In genomic region chr13:117838264-117838663, GRCm38 (mm10) we compare ENCODE assay signal across 25 mouse cellular contexts.
DNase-seq lines count a peak whose midpoint lies in the region; ATAC-seq and TF ChIP-seq lines count a peak whose summit lies in the region.
"Had no signal": no experiment of that assay in that cellular context is flagged by ENCODE, and none has a peak within 500 bp of the region (broad histone marks: within the 10 kb centered on the region; RNA-seq: fewer than 3 reads in every experiment).

No protein-coding gene starts in this region.

- dilution Hi-C loops in CH12.LX (cut with MboI; ENCODE audit: extremely low pct_ligation_motif_present, extremely low pct_unique_long_range_greater_than_20kb, low sequenced_read_pairs) = no loop called here

- TF ChIP-seq POLR2A in CH12.LX (IDR thresholded peaks at IDR 0.05; ENCODE audit: low read depth, low read length) = no peak
- no peak for TF ChIP-seq POLR2A in lung, adult 2 months (IDR thresholded peaks at IDR 0.05; ENCODE audit: borderline replicate concordance, extremely low read depth, low read depth, low read length)

- intact Hi-C loops in heart, postnatal 36 days (cut with DNase I) = no loop called here

- H3K79me2 ChIP-seq in CH12.LX (replicated peaks; ENCODE audit: control insufficient read depth, extremely low read depth, insufficient read depth, poor library complexity, severe bottlenecking) = no peaks in the 10 kb centered on the region

- H3K36me3 ChIP-seq in CH12.LX (replicated peaks in 1 of 2; ENCODE audit: control insufficient read depth in 1 of 2, insufficient read depth in 1 of 2, low read length in 1 of 2) = no peaks in the 10 kb centered on the region
- H3K36me3 ChIP-seq in intestine, embryonic 16.5 days (ENCODE audit: control insufficient read depth, insufficient read depth, low read length) = no peaks in the 10 kb centered on the region
- H3K36me3 ChIP-seq: embryonic facial prominence, embryonic 12.5 days; embryonic facial prominence, embryonic 15.5 days; G1E; heart, embryonic 12.5 days; heart, embryonic 15.5 days; hindbrain, embryonic 15.5 days had no signal

- no peak overlapping the region for H3K4me3 ChIP-seq in CH12.LX (replicated peaks in 1 of 3; ENCODE audit: low read depth in 2 of 3, low read length in 2 of 3, poor library complexity in 1 of 3)
- H3K4me3 ChIP-seq in intestine, embryonic 16.5 days (ENCODE audit: low read length) = no peak overlapping the region
- H3K4me3 ChIP-seq in lung, adult 2 months (replicated peaks; ENCODE audit: extremely low read depth, low read depth, low read length) = no peak overlapping the region
- H3K4me3 ChIP-seq: embryonic facial prominence, embryonic 12.5 days; embryonic facial prominence, embryonic 15.5 days; gastrocnemius, adult 2 months; heart, embryonic 12.5 days; heart, embryonic 15.5 days; hindbrain, embryonic 15.5 days had no signal

- DNase-seq in A20 (ENCODE audit: low read depth, low spot score) = peak; percentile 36
- DNase-seq in CH12.LX (ENCODE audit: extremely low read depth) = peak; percentile 35
- DNase-seq in lung, adult 2 months = no peak
- DNase-seq in heart, postnatal 36 days = no peak
- DNase-seq: adrenal gland, postnatal 10 days; adrenal gland, postnatal 36 days; cerebellum, adult 18-20 months; cerebellum, adult 9-10 months; cerebellum, postnatal 14 days; forebrain, postnatal 0 days; gastrocnemius, adult 2 months; gastrocnemius, postnatal 14 days; heart, adult 18-20 months; heart, postnatal 10 days; heart, postnatal 4 days had no signal

- ATAC-seq in megakaryocyte, adult 5-6 weeks (ENCODE audit: poor library complexity, severe bottlenecking) = peak; percentile 56
- no peak for ATAC-seq in intestine, embryonic 16.5 days
- ATAC-seq: forebrain, embryonic 14.5 days; forebrain, postnatal 0 days; Patski had no signal

- peaks cover 3% of the 10 kb centered on the region for H3K9me3 ChIP-seq in CH12.LX (replicated peaks; ENCODE audit: low read length)
- H3K9me3 ChIP-seq in intestine, embryonic 16.5 days (ENCODE audit: control insufficient read depth, low read length) = no peaks in the 10 kb centered on the region
- H3K9me3 ChIP-seq: embryonic facial prominence, embryonic 12.5 days; embryonic facial prominence, embryonic 15.5 days; G1E; heart, embryonic 12.5 days; heart, embryonic 15.5 days; hindbrain, embryonic 15.5 days had no signal

- in situ Hi-C loops in CH12.LX (cut with MboI; ENCODE audit: low pct_ligation_motif_present, low pct_unique_long_range_greater_than_20kb, low sequenced_read_pairs) = no loop called here

- H3K9ac ChIP-seq in CH12.LX (ENCODE audit: insufficient read depth, low read depth) = no peak overlapping the region
- H3K9ac ChIP-seq in intestine, embryonic 16.5 days (ENCODE audit: low read depth, low read length) = no peak overlapping the region
- H3K9ac ChIP-seq: embryonic facial prominence, embryonic 12.5 days; embryonic facial prominence, embryonic 15.5 days; forebrain, postnatal 0 days; heart, embryonic 12.5 days; heart, embryonic 15.5 days; hindbrain, embryonic 15.5 days had no signal

- peaks cover 0 to 10% of the 10 kb centered on the region in 2 experiments; a peak in 1 of 4 replicates for H3K4me1 ChIP-seq in CH12.LX (ENCODE audit: control insufficient read depth in 1 of 2, insufficient read depth in 2 of 2)
- no peaks in the 10 kb centered on the region for H3K4me1 ChIP-seq in intestine, embryonic 16.5 days (ENCODE audit: control insufficient read depth, insufficient read depth, low read length)
- no peaks in the 10 kb centered on the region for H3K4me1 ChIP-seq in lung, adult 2 months (ENCODE audit: control insufficient read depth, insufficient read depth, low read length)
- H3K4me1 ChIP-seq: embryonic facial prominence, embryonic 12.5 days; embryonic facial prominence, embryonic 15.5 days; heart, embryonic 12.5 days; heart, embryonic 15.5 days; hindbrain, embryonic 15.5 days had no signal

- no peak for TF ChIP-seq RAD21 in CH12.LX (IDR thresholded peaks at IDR 0.05; ENCODE audit: low read depth, low read length)

- H3K4me2 ChIP-seq in CH12.LX (ENCODE audit: insufficient read depth, low read depth, poor library complexity, severe bottlenecking) = no peak overlapping the region
- H3K4me2 ChIP-seq in intestine, embryonic 16.5 days (ENCODE audit: low read depth, low read length) = no peak overlapping the region
- H3K4me2 ChIP-seq: embryonic facial prominence, embryonic 12.5 days; embryonic facial prominence, embryonic 15.5 days; heart, embryonic 12.5 days; heart, embryonic 15.5 days; hindbrain, embryonic 15.5 days had no signal

- H3K27me3 ChIP-seq in CH12.LX (replicated peaks) = no peaks in the 10 kb centered on the region
- no peaks in the 10 kb centered on the region for H3K27me3 ChIP-seq in intestine, embryonic 16.5 days (replicated peaks; ENCODE audit: control insufficient read depth, insufficient read depth, low read length)
- H3K27me3 ChIP-seq: embryonic facial prominence, embryonic 12.5 days; embryonic facial prominence, embryonic 15.5 days; heart, embryonic 12.5 days; heart, embryonic 15.5 days; hindbrain, embryonic 15.5 days; Patski had no signal

- peak; percentile 57; the same call in 1 of the 2 replicates for TF ChIP-seq EP300 in CH12.LX (IDR thresholded peaks at IDR 0.05; ENCODE audit: low read length)

- no peak overlapping the region for H3K27ac ChIP-seq in CH12.LX (ENCODE audit: insufficient read depth, low read depth)
- no peak overlapping the region for H3K27ac ChIP-seq in intestine, embryonic 16.5 days (ENCODE audit: low read length)
- H3K27ac ChIP-seq: embryonic facial prominence, embryonic 12.5 days; embryonic facial prominence, embryonic 15.5 days; gastrocnemius, adult 2 months; heart, embryonic 15.5 days; hindbrain, embryonic 15.5 days had no signal

- WGBS in intestine, embryonic 16.5 days = 91% methylated on average over 7 of the region's 7 CpGs
- WGBS in lung, adult 2 months = 84% methylated on average over 7 of the region's 7 CpGs

- TF ChIP-seq CTCF in CH12.LX (conservative IDR thresholded peaks at IDR 0.05 in 1 of 2, IDR thresholded peaks at IDR 0.05 in 1 of 2; ENCODE audit: low read depth in 2 of 2, low read length in 2 of 2) = no peak
- no peak for TF ChIP-seq CTCF in lung, adult 2 months (IDR thresholded peaks at IDR 0.05; ENCODE audit: insufficient read depth, low read length)

TF ChIP-seq in CH12.LX, 34 proteins besides CTCF, POLR2A, EP300 and RAD21:
- TF ChIP-seq CHD1 (IDR thresholded peaks at IDR 0.05; ENCODE audit: low read depth, low read length) (no peak), SMC3 (IDR thresholded peaks at IDR 0.05; ENCODE audit: low read depth, low read length) (no peak), IRF4 (IDR thresholded peaks at IDR 0.05; ENCODE audit: low read depth, low read length) (peak; percentile 48; the same call in 1 of the 2 replicates)

Comparison
In these comparisons a context has a peak if more than half of its experiments do, and no peak if none do; other contexts are left out.
1. DNase-seq: peak in A20 (single experiment) and CH12.LX (single experiment); none in lung, adult 2 months (single experiment) and heart, postnatal 36 days (0 of 2).